Mouse (Mus musculus) left cerebral cortex, adult 9 months (tissue): ENCODE measurements around the gene Atp2b1.
A peak's percentile ranks its signal among the peaks of the same experiment; 100 is the strongest.

Experiments
- DNase-seq, 2 experiments: peaks; one replicate each; pipeline ENCODE4 v3.0.0; 2022; ENCODE audit warnings: low spot score in 2 of 2

The Atp2b1 gene

GRCm38 (mm10) chr10:98913961-98914809 is at the start of gene Atp2b1:
Gene Atp2b1, plus strand, starts transcription at chr10:98914406.
- peak; percentile 90 for DNase-seq

GRCm38 (mm10) chr10:98864851-98865250 is 49.4 kb upstream of the Atp2b1 start:
- no peak for DNase-seq

- DNase-seq = no peak
These were observed 47.3 kb upstream of the Atp2b1 start for GRCm38 (mm10) chr10:98866836-98867370.

- DNase-seq = no peak
These were observed 45.8 kb upstream of the Atp2b1 start for GRCm38 (mm10) chr10:98868351-98868908.

- DNase-seq = no peak
These were observed 36.4 kb upstream of the Atp2b1 start for GRCm38 (mm10) chr10:98877855-98878254.

- DNase-seq = no peak
These were observed 35.6 kb upstream of the Atp2b1 start for GRCm38 (mm10) chr10:98878636-98879035.

GRCm38 (mm10) chr10:98880057-98880456 is 34.1 kb upstream of the Atp2b1 start:
- no peak for DNase-seq

GRCm38 (mm10) chr10:98880711-98881110 is 33.5 kb upstream of the Atp2b1 start:
- DNase-seq = no peak

- DNase-seq = no peak
These were observed 32.7 kb upstream of the Atp2b1 start for GRCm38 (mm10) chr10:98881492-98881891.

GRCm38 (mm10) chr10:98882587-98882986 is 31.6 kb upstream of the Atp2b1 start:
- DNase-seq = no peak

- DNase-seq = no peak
These were observed 29.8 kb upstream of the Atp2b1 start for GRCm38 (mm10) chr10:98884445-98884844.

GRCm38 (mm10) chr10:98886770-98887271 is 27.4 kb upstream of the Atp2b1 start:
- no peak for DNase-seq

GRCm38 (mm10) chr10:98891361-98891760 is 22.8 kb upstream of the Atp2b1 start:
- DNase-seq = no peak

GRCm38 (mm10) chr10:98897507-98897906 is 16.7 kb upstream of the Atp2b1 start:
- DNase-seq = no peak

- no peak for DNase-seq
These were observed 16.1 kb upstream of the Atp2b1 start for GRCm38 (mm10) chr10:98897913-98898748.

- DNase-seq = no peak
These were observed 12.7 kb upstream of the Atp2b1 start for GRCm38 (mm10) chr10:98901533-98901932.

- DNase-seq = no peak
These were observed 8.2 kb upstream of the Atp2b1 start for GRCm38 (mm10) chr10:98905987-98906386.

GRCm38 (mm10) chr10:98906941-98907549 is 7.2 kb upstream of the Atp2b1 start:
- peak; percentile 42 to 62 for DNase-seq

- no peak for DNase-seq
These were observed 621 bp upstream of the Atp2b1 start for GRCm38 (mm10) chr10:98913610-98913960.

- peak; percentile 53 to 77 for DNase-seq
These were observed 620 bp downstream of the Atp2b1 start for GRCm38 (mm10) chr10:98914810-98915241.

- no peak for DNase-seq
These were observed 1.3 kb downstream of the Atp2b1 start for GRCm38 (mm10) chr10:98915398-98915931.
